Mouse (Mus musculus) CD4-positive, CD25-positive, alpha-beta regulatory T cell, adult 4 months (primary cell): Measurements from ENCODE around the gene Isca1. TPM values are rescaled to one million over a fixed set of nuclear protein-coding genes. Genes with fewer than 3 reads are reported as not detected.
A peak's percentile ranks its signal among the peaks of the same experiment; 100 is the strongest.
"Not testable (repeated sequence)": the region's sequence is repeated elsewhere in the genome, so short reads cannot be mapped to it uniquely, and the experiment has no call there.

ENCODE experiments used
- ATAC-seq: one replicate; pipeline ENCODE4 v1.8.0; 2017
- polyA plus RNA-seq, 2 experiments: library from polyadenylated mRNA; unstranded; fragments of 100-300 nt; shearing (Covaris generic); gene quantifications; one replicate each; pipeline ENCODE4 v1.2.1; 2017

The Isca1 gene
- polyA plus RNA-seq, 2 experiments from 2014 or later: 54.6 to 62.5 TPM

DNA sequence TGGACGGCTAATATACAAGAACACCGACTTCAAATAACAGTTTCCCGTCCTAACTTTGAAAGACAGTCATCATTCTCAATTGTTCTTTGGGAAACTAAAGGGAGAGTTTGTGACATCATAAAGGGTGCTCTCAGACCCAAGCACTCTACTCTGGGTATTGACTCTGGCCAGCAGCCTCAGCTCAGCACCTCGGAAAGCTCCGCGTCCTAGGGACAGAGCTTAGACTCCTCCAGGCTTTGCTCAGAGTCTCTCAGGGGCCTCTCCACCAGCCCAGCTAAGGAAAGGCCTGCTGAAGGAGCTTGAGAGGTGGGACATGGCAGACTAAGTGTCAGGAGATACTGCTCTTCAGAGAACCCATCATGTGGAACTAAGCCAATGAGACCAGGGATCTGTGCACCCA lies 23.4 kb downstream of the Isca1 start:
- ATAC-seq: no peak

DNA sequence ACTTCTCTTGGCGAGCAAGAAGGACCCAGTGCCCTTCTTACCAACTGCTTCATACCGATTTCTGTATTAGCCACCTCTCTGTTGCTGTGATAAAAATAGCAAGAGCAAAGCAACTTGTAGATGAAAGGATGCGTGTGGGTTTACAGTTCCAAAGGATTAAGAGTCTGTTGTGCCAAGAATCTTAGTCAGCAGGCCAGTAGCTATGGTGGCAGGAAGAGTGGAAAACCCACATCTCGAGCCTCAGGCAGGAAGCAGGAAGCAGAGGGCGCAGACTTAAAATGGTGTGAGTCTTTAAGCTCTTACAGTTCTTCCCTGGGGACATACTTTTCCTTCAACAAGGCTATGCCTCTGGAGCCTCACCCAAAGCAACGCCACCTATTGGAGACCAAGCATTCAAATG lies 24.1 kb downstream of the Isca1 start:
- no peak for ATAC-seq

DNA sequence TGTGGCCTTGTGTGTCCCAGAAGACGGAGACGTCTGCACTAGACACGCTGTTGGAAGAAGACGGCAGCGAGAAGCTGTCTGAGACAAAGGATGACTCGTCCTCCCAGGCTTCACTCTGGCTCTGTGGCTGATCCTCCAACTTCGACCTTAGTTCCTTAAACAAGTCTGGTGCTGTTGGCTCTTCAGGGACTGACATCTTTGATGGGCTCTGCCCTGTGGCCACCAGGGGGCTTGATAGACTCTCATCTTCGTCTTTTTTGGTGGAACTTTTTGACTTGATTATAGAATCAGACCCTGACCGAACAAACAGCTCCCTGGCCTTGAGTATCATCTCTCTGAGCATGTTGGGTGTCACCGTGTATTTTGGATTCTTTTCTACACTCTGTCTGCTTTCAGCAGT lies 27.9 kb downstream of the Isca1 start:
- ATAC-seq: no peak

GRCm38 (mm10) chr13:59741096-59741495 lies 28.5 kb downstream of the Isca1 start:
- ATAC-seq: no peak

DNA sequence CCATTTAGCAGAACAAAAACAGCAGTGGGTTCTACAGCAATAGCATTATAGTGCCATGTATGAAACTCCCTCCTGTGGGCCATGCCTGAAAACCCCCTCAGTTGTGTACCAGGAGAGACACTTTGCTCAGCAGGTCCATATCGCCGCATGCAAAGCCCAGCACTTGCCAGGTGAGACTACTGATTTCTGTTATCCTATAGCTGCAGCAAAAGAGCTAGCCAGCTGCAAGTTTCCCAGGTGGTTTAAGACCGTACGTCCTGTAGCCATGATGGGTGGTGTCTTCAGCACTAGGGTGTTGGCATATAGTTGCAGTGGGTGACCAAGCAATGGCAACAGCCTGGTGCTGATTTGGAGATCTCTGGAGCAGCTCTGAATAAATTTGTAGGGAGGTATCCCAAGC lies 30.2 kb downstream of the Isca1 start:
- no peak for ATAC-seq

DNA sequence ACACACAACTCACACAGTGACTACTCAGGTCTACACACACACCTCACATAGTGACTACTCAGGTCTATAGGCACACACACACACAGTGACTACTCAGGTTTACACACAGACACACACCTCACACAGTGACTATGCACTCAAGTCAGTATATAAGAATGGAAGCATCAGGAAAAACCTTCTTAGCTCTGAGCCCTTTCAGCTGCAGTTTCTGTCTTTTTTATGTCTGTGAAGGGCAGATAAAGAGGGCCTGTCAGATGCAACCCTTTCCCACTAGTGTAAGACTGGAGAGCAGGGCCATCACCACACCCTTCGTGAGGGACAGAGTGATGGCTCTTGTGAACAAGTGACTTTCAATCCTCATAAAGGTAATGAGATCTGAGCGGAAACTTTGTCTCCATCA lies 31.2 kb downstream of the Isca1 start:
- ATAC-seq: no peak

- ATAC-seq: no peak
Measured at GRCm38 (mm10) chr13:59735190-59735589, 34.4 kb downstream of the Isca1 start.

DNA sequence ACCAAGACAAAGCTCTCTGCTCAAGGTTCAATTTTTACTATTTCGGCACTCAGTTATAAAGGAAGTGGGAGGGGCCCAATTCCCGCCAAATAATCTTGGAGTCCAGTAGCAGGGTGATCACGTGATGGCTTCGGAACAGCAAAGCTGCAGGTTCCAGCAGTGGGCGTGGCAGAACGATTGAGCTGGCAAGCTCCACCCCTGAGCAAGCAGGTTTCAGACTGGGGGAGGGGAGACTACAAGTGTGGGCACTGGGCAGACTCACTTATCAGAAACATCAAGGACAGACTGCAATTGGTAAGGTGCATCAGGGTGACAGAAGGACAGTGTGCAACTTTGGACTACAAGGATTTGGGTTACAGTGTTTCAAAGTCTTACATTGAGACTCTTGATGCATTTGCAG lies 35.3 kb downstream of the Isca1 start:
- ATAC-seq: not testable (repeated sequence)

DNA sequence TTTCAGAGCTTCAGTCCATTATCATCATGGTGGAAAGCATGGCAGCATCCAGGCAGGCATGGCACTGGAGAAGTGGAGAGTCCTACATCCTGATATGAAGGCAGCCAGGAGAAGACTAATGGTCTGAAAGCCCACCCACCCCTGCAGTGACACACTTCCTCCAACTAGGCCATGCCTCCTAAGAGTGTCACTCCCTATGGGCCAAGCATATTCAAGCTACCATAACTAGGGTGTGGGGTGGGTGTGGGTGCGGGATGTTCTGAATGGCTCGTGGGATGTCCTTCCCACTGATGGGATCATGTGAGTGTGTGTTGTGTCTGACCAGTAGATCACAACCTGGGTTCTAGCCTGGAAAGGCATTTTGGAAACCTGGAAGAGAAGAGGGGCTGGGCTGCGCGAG lies 35.7 kb downstream of the Isca1 start:
- no peak for ATAC-seq

DNA sequence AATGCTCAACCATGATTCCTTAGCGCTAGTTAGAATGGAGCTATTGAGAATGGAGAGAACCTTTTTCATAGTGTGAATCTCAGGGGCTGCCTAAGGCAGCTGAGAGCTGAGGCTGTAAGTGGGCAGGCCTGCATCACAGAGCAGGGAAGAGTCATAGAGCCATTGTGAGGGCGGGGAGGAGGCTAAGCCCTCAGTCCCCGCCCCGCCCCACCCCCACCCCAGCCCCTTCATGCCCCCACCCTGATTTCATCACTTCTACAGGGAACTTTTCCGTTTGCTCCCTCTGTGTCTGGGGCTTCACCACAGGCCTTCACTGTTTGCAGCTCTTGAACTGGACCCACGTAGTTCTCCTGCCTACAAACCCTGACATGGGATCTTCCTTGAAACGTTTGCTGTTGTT lies 38.0 kb downstream of the Isca1 start, which contains the start of gene Spata31d1d:
Gene Spata31d1d (minus strand): TSS at position 101 of the 400 bp plus-strand sequence.
- ATAC-seq: no peak

GRCm38 (mm10) chr13:59728378-59729093 lies 41.1 kb downstream of the Isca1 start:
- ATAC-seq: peak; percentile 96

DNA sequence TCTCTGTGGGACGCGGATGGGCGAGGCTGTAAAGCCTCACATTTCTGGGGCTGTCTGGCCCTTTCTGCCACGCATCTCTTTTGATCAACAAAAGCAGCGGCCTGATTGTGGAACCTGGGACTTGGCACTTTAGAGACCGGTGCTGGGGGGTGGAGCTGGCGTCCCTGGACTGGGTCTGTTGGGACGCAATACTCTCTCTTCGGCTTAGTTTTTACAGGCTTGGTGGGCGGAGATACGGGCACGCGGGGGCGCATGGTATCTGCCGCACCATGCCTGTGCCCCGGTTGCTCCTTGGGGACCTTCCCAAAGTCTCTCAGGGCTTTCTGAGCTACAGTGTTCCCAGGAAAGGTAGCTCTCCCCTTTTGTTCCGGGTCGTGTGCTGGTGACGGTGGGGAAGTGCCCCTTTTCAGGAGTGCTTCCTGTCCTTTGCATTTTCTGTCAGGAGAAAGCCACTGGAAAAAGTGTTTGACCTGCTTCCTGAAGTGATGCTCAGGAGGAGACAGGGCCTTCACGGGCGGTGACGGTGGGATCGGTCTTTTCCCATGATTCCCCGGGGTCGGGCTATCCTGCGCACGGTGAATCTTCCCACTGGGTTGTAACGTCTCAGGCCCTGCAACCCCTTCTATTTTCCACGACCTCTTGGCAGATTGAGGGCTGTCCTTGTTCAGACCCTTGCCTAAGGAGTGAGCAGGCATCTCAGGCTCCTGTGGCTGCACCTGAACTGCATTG lies 43.3 kb downstream of the Isca1 start:
- ATAC-seq: no peak

- not testable (repeated sequence) for ATAC-seq
Measured at GRCm38 (mm10) chr13:59722089-59722488, 47.5 kb downstream of the Isca1 start.

GRCm38 (mm10) chr13:59719475-59719874 lies 50.1 kb downstream of the Isca1 start:
- ATAC-seq: no peak

DNA sequence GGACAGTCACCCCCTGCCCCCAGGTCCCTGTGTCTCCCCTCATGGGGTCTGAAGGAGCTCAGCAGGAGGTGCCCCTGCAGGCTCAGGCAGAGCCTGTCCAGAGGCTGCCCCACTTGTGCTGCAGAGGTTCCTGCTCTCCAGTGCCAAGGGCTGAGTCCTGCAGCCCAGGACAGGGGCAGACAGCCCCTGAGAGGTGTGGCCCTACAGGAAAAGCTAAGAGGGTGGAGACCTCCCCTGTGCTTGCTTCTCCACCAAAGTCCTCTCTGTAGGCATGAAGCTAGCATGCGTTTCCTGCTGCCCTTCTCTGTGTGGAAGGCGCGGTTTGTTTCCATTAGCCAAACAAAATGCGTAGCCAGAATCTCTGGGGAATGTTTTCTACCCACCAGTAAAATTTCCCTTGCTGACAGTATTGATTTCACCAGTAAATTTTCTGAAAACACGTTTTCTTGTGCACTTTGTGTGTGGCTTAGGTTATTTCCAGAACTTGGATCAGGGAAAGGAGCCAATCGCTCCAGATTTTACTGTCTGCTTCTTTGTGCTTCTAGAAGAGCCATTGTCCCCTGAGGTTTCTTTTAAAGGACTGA lies 50.7 kb downstream of the Isca1 start:
- ATAC-seq: peak; percentile 39

- ATAC-seq: peak; percentile 99
Measured at GRCm38 (mm10) chr13:59713710-59714109, 55.9 kb downstream of the Isca1 start.

GRCm38 (mm10) chr13:59711984-59712383 lies 57.6 kb downstream of the Isca1 start, which contains the start of gene Spata31d1b:
Gene Spata31d1b, plus strand, starts transcription at chr13:59712284.
- not testable (repeated sequence) for ATAC-seq

GRCm38 (mm10) chr13:59710230-59710629 lies 59.4 kb downstream of the Isca1 start, which contains the start of gene Spata31d1a:
Gene Spata31d1a, minus strand, starts transcription at chr13:59710330.
- no peak for ATAC-seq

Other genes with a start within 250 kb of the Isca1 start
- 10 to 100 TPM; 18.8 to 22.3 TPM for gene Agtpbp1, start 184.6 kb downstream of the Isca1 start, polyA plus RNA-seq
- 10 to 100 TPM; 85.9 to 96.8 TPM for gene Naa35, start 184.6 kb downstream of the Isca1 start, polyA plus RNA-seq
- gene Golm1, start 94.0 kb downstream of the Isca1 start, polyA plus RNA-seq: 10 to 100 TPM; 38.6 to 45.1 TPM
- not detected for gene 4921517D22Rik, start 75.7 kb downstream of the Isca1 start, polyA plus RNA-seq
- gene Spata31d1a, start 59.5 kb downstream of the Isca1 start, polyA plus RNA-seq: not detected
- not detected for gene Spata31d1b, start 57.5 kb downstream of the Isca1 start, polyA plus RNA-seq
- not detected for gene Spata31d1d, start 38.1 kb downstream of the Isca1 start, polyA plus RNA-seq
- gene 1700014D04Rik, start 23.1 kb downstream of the Isca1 start, polyA plus RNA-seq: not detected
- not detected for gene Gm49354, start 12.4 kb upstream of the Isca1 start, polyA plus RNA-seq
- gene Tut7, start 53.3 kb upstream of the Isca1 start, polyA plus RNA-seq: 10 to 100 TPM; 71.4 to 71.8 TPM